Mouse (Mus musculus): ENCODE data around the gene Zfp334.

Zfp334 gene

GRCm38 (mm10) chr2:165387844-165388495, at the start of gene Zfp334:
Gene Zfp334, minus strand, starts transcription at chr2:165388259.
- DNase-seq: peak; percentile 95

GRCm38 (mm10) chr2:165428694-165429093, 40.6 kb upstream of the Zfp334 start:
- no peak for DNase-seq

GRCm38 (mm10) chr2:165420195-165420594, 32.1 kb upstream of the Zfp334 start:
- no peak for DNase-seq

- DNase-seq: peak; percentile 39
These were observed 31.6 kb upstream of the Zfp334 start for GRCm38 (mm10) chr2:165419670-165420111.

- DNase-seq: no peak
These were observed 30.5 kb upstream of the Zfp334 start for GRCm38 (mm10) chr2:165418577-165418976.

GRCm38 (mm10) chr2:165417291-165417690, 29.2 kb upstream of the Zfp334 start:
- peak; percentile 42 for DNase-seq

GRCm38 (mm10) chr2:165415795-165416194, 27.7 kb upstream of the Zfp334 start:
- no peak for DNase-seq

GRCm38 (mm10) chr2:165415141-165415721, 27.2 kb upstream of the Zfp334 start:
- no peak for DNase-seq

- no peak for DNase-seq
These were observed 26.3 kb upstream of the Zfp334 start for GRCm38 (mm10) chr2:165414321-165414720.

GRCm38 (mm10) chr2:165413884-165414283, 25.8 kb upstream of the Zfp334 start:
- peak; percentile 47 for DNase-seq

GRCm38 (mm10) chr2:165407700-165408301, 19.7 kb upstream of the Zfp334 start:
- peak; percentile 71 for DNase-seq

- DNase-seq: no peak
These were observed 17.3 kb upstream of the Zfp334 start for GRCm38 (mm10) chr2:165405351-165405750.

GRCm38 (mm10) chr2:165404951-165405350, 16.9 kb upstream of the Zfp334 start:
- DNase-seq: no peak

GRCm38 (mm10) chr2:165398164-165398785, 10.2 kb upstream of the Zfp334 start:
- no peak for DNase-seq

GRCm38 (mm10) chr2:165397502-165398163, 9.6 kb upstream of the Zfp334 start:
- no peak for DNase-seq

GRCm38 (mm10) chr2:165396831-165397501, 8.9 kb upstream of the Zfp334 start:
- DNase-seq: no peak

GRCm38 (mm10) chr2:165392156-165392555, 4.1 kb upstream of the Zfp334 start:
- no peak for DNase-seq

GRCm38 (mm10) chr2:165391561-165391960, 3.5 kb upstream of the Zfp334 start:
- no peak for DNase-seq

GRCm38 (mm10) chr2:165389299-165389952, 1.4 kb upstream of the Zfp334 start:
- DNase-seq: no peak

GRCm38 (mm10) chr2:165387370-165387769, 689 bp downstream of the Zfp334 start:
- no peak for DNase-seq

GRCm38 (mm10) chr2:165380050-165380449, 8.0 kb downstream of the Zfp334 start:
- no peak for DNase-seq

GRCm38 (mm10) chr2:165376001-165376400, 12.1 kb downstream of the Zfp334 start:
- DNase-seq: no peak

Measured in cerebellum, adult 11 months (tissue).